Mouse (Mus musculus): ENCODE results near the gene Pogz.
"Not testable (repeated sequence)": the region's sequence is repeated elsewhere in the genome, so short reads cannot be mapped to it uniquely, and the experiment has no call there.

Gene Pogz

DNA sequence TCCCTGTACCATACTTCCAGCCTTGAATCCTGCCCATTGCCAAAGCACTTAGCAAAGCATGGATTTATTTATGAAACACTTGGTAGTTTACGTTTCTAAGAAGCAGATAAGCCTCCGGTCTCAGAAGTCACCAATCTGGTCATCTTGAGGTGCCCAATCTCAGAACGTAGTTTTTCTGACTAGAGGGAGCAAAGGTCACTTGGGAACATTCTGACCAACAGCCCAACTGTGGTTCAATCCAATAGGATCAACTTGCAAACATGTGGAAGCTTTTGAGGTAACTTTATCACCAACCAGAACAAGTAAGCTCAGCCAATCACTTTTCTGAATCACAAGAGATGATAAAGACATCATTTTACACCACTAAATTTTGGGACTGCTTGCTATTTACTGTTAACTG, 2.0 kb upstream of the Pogz start:
- DNase-seq, result no peak

DNA sequence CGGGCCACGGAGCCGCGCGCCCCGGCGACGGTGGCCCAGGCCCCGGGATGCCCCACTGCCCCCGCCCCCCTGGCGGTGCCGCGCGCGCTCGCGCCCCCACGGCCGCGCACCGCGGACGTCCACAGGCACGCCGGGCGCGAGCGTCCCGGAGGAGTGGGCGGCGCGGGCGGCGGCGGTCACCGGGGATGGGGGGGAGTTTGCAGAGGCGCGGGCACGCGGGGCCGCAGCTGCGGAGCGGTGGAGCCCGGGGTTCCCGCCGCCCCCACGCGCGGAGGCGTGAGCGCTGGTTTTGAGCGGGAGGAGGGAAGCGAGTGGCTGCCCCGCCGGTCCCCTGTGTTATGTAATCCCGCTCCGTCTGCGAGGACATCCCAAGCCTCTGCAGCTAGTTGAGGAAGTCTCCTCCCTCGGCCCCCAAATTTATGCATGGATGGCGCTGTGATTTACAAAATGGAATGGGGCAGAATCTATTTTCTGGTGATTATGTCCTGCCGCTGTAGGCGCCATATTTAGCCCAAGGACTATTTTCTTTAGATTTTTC, 661 bp downstream of the Pogz start:
- DNase-seq, result peak; percentile 88 to 93

DNA sequence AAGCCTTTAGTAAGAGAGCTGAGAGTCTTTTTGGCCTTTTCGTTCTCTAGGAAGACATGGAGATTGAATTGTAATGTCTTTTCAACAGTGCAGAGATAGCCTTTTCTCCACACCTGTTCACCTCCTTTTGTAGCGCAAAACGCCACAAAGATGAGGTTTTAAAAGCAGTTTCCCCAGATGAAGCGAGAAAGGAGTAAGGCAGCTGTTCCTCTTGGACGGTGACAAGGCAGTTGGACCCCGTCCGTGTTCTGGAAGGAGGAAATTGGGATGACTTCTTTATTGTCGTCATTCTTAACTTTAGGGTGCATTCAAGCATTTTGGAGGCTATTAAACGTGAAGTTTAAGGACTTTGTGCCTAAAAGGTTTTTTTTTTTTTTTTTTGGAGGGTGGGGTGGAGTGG, 1.3 kb downstream of the Pogz start:
- DNase-seq, result peak; percentile 44 to 59

DNA sequence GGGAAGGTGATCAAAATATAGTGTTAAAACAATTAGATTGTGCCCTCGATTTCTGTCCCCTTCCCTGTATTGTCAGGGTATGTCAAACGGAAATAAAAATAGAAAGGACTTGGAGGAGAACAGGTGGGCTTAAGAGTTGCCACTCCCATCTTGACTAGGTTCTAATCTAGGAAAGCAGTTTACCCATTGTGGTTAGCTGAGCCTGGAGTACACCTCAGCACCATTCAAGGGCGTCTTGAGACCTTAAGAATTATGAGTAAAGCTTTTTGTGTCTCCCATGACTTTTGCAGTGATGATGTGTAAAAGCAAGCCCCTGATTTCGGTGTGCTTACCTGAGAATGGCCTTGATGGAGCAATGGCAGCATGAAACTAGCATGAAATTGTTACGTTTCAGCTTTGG, 1.7 kb downstream of the Pogz start:
- DNase-seq, result no peak

DNA sequence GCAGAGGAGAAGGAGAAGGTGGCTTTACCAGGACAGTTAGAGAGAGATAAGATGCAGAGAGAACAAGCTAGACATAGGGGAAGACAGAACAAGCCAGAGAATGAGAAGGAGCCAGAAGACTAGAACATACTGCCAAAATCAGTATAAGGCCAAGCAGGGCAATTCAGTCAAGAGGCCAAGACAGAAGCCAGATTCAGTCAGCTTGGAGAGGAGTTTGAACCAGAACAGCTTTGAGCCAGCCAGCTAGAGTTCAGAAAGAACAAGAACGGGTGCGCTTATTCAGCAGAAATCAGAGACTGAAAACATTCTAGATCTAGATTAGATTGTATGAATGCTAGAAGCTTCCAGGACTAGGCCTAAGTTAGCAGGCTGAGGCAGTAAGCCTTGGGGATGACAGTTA, 10.0 kb downstream of the Pogz start:
- DNase-seq, result no peak

DNA sequence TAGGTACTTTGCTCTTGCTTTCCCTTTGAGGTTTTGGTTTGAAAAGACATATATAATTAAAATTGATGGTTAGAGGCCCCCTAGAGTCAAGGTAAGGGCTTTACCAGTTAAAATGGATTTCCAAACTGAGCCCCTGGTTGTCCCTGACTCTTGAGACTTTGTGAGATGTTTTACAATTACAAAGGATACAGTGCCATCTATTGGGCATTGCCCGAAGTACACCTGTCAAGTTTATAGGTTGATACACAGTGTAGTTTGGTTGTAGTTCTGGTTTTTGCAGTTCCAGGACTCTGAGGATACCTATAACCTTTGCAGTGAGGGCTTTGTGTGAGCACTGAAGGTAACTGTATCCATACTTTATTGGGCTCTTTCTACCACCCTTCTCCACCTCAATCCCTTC, 12.0 kb downstream of the Pogz start:
- DNase-seq, result peak; percentile 83 to 89

DNA sequence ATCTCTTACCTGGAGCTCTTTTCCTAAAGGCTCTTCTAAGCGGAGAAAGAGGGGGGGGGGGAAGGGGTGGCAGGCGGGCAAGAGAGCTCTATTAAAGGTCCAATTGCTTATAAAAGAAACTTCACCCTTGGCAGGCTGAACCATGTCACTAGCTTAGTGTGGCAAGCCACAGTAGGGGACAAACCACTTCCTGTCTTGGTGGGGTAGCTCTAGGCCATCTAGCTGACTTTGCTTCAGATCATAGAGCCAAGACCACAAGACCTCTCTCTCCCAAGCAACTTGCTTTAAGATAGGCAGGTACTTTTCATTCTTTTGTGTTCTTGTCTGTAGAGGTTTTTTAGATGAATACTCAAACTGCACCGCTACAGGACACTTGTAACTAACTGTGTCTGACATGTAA, 14.4 kb downstream of the Pogz start:
- no peak for DNase-seq

DNA sequence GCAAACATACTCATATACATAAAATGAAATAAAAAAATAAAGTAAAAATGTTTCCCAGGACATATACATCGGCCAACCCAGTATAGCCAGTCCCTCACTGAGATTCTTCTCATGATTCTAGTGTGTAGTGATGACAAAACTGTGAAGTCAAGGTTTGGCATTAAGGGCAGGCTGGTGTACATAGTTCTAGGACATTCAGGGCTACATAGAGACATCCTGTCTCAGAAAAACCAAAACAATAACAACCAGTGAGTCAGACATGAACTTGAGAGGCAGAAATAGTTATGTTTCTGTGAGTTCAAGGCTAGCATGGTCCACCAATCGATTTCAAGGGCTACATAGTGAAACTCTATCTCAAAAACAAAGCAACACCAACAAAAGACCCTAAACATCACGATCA, 14.8 kb downstream of the Pogz start:
- no peak for DNase-seq

DNA sequence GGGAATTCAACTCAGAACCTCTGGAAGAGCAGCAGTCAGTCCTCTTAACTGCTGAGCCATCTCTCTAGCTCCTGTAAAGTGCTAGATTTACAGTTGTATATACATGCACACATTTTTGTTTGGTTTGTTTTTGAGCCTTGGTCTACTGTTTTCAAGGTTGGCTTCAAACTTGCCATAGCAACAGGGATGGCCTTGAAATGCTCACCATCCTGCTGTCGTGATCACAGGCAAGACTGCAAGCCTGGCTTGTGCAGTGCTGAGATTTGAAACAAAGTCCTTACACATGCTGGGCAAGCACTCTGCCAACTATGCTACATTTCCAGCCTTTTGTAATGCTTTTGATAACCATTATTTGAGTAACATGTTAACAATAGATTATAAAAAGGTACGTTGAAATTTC, 22.1 kb downstream of the Pogz start:
- no peak for DNase-seq

DNA sequence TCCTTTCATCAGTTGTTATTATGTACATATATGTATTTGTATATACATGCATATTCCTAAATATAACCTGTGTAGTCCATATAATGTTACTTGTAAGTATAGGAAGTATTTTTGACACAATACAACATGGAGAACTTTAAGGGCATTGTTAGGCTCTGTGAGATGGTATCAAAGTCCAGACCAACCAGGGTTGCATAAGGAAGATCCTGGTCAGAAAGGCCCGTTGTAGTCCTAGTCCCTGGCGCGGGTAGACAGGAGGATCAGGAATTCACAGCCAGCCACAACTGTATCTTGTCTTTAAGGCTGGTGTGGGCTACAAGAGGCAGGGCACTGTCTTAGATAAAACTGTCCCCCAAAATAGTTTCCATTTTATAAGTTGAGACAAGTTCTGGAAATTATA, 31.6 kb downstream of the Pogz start:
- DNase-seq, result no peak

DNA sequence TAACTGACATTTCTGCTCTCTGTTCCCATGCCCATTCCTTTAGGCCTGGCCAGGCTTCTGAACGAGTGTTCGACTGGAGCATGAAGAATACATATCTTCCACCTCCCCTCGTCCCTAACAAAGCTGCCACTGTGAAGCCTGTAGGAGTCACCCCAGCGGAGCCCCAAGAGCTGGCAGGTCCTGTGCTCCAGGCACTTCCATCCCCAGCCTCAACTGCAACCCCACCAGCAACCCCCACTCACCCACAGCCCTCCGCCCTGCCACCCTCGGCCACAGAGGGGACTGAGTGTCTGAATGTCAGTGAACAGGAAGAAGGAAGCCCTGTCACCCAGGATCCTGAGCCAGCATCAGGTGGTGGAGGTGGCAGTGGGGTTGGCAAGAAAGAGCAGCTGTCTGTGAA, 41.3 kb downstream of the Pogz start:
- DNase-seq, result no peak

DNA sequence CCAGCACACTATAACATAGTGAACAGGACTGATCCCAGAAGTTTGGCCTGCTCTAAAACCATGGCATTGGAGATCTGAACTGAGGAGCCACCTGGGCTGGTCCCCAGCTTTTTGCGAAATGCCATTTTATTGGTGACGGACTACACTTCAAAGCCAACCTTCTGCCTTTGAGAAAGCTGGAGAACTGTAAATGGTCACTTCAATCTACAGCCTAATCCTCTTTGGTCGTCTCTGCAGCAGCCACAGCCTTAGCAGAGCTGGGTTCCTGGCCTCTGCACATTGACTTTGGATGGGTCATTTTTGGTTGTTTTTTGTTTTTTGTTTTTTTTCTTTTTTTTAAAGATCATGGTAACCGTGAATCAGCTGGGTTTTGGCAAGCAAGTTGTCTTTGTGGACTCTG, 44.5 kb downstream of the Pogz start:
- no peak for DNase-seq

DNA sequence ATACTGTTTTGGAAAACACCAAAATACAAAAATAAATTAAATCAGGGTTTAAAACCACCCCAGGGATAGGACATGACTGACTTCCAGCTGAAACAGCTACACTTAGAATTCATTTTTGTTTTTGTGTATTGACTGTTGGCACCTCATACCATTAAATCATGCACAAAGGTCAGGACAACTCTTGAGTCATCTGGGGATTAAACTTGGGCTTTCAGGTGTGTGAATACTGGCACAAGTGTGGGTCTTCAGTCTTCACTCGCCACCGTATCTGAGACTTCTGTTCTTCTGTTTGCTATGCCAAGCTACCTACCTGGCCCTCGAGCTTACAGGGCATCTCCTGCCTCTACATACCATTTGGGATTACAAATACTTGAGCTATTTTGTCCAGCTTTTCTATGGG, 45.2 kb downstream of the Pogz start:
- DNase-seq, result no peak

DNA sequence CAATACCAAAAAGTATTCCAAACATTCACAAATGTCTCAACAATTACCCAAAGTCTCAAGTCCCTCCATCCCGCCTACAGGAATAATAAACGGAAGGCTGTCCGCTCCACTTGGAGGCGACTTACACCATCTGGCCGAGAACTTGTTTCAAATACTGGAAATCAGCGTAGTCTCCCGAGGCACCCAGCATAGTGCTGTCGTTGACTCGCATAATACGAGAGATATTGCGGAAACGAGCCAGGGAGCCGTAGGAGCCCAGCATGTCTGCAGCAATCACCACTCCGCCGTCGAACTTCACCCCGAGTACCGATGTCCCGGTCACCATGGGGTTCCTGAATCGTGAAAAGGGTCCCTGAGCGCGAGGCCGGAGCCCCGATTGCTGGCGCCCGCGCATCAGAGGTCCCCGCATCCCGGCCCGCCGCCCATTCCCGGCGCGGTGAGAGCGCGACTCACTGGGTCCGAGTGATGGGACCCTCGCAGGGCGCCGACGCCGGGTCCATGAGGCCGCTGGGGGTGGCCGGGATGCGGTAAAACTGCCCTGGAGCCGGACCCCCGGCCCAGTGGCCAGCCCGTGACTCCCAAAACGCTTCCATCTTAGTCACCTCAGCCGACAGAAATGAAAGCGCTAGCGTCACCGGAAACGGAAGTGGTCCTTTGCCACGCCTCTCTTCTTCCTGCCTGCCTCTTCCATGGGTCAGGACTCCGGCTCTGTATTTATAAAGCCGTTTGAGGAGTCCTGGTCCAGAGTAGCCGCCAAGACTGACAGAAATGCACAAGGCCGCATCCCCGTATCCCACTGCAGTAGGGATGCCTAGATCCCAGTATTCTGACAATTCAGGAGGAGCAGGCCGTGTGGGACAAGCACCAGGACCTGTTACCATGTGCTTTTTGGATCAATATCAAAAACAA, 49.2 kb downstream of the Pogz start, which contains the start of gene Psmb4:
TSS of gene Psmb4 (minus strand) at position 646 of the 909 bp plus-strand sequence.
- DNase-seq, result peak; percentile 89 to 92

DNA sequence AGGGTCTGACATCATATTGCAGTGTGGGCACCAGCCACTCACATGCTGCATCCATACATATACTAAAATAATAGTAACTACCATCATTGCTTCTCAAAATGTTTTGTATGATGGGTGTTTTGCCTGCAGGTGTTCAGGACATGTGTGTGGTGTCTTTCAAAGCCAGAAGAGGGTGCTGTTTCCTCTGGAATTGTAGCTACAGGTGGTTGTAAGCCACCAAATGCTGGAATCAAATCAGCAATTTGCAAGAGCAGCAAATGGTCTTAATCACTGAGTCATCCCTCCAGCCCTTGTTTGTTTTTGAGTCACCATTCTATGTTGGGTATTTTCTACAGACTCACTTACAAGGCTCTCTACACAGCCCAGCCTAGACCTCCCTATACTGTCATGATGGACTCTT, 51.2 kb downstream of the Pogz start:
- DNase-seq, result peak; percentile 36 to 60

DNA sequence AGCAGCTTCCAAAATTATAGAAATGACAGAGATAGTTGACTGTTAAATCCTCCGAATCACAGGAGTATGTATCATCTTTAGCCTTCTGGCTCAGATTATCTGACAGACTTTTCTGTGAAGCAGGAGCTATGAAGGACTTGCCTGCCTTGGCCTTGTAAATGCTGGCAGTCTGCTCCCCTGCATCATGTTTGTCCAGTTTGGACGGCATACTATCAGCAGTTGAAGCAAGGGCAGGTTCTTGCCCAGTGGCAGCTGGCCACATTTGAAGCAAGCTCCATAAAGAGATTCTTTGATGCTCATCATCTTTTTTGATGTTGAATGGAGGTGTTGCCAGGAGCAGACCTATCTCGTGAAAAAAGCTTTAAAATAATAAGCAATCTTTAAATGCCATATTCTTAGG, 56.7 kb downstream of the Pogz start:
- DNase-seq, result no peak

DNA sequence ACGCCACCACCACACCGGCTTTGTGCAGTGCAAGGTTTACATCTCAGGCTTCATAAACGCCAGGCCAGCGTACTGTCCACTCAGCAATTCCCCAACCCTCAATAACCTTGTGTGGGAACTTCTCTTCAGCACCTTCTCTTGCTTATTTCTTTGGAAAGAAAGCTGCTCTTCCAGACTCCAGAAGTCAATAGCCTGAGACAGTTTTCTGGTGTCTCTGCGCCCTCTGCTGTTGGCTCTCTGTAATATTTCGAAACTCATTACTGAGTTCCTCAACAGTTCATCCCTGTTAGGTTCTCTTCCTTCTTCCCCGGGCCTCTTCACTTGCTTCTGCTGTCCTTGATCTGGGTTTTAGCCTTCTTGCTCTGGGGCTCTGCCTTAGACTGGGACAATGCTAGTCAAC, 65.4 kb downstream of the Pogz start:
- DNase-seq, result peak; percentile 77 to 79

DNA sequence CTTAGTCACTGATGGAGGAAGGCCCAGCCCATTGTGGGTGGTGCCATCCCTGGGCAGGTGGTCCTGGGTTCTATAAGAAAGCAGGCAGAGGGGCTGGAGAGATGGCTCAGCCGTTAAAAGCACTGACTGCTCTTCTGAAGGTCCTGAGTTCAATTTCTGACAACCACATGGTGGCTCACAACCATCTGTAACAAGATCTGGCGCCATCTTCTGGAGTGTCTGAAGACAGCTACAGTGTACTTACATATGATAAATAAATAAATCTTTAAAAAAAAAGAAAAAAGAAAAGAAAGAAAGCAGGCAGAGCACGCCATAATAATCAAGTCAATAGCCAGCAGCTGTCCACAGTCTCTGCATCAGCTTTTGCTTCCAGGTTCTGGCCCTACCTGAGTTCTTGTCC, 67.4 kb downstream of the Pogz start:
- not testable (repeated sequence) for DNase-seq

DNA sequence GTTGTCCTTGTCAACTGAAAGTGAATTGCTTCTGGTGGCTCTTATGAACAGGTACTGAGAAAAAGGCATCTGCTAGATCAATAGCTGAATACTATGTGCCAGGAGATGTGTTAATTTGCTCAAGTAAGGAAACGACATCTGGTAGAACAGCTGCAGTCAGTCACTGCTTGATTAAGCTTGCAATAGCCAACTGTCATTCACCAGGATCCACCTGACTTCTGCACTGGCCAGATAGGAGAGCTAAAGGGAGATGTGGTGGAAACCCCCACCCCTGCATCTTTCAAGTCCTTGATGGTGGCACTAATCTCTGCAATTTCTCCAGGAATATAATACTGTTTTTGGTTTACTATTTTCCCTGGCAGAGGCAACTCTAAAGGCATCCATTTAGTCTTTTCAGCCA, 69.1 kb downstream of the Pogz start:
- DNase-seq, result no peak

DNA sequence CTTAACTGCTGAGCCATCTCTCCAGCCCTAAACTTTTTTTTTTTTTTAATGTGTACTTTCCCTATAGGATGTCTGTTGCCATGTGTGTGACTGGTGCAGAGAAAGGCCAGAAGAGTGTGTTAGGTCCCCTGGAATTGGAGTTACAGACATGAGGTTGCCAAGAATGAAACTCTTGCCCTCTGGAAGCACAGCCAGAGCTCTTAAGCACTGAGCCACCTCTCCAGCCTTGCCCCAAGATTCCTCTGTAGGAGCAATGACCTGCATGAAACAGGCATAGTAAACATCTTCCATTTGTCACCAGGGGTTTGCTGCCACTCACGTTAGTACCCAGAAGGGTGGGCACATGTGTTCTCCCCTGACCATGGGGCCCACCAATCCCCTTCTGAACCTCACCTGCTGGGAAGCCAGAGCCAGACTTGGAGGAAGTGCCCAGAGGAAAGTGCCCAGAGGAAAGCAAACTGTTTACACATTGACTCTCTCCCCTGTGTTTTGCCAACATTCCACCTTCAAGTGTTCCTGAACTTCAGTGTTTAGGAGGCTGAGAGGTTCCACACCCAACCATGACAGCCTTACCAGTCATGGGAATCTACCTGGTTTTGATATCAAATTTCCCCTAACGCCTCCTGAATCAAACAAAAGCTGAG, 73.8 kb downstream of the Pogz start:
- DNase-seq, result no peak

DNA sequence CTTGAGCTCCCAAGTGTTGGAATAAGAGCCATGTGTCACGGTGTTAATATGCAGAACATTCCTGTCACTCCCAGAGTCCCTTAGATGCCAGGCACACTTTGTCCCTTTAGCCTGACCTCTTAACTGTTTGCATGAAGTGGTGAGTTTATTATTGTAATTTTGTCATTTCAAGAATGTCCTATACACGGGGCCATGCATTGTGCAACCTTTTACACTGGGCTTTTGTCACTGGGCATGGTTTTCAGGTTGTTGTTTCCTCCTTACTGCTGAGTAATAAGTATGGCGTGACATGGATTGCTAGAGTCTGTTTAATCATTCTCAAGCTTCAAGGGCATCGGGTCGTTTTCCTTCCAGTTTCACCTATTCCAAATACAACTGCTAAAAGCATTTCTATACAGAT, 76.4 kb downstream of the Pogz start:
- DNase-seq, result no peak

DNA sequence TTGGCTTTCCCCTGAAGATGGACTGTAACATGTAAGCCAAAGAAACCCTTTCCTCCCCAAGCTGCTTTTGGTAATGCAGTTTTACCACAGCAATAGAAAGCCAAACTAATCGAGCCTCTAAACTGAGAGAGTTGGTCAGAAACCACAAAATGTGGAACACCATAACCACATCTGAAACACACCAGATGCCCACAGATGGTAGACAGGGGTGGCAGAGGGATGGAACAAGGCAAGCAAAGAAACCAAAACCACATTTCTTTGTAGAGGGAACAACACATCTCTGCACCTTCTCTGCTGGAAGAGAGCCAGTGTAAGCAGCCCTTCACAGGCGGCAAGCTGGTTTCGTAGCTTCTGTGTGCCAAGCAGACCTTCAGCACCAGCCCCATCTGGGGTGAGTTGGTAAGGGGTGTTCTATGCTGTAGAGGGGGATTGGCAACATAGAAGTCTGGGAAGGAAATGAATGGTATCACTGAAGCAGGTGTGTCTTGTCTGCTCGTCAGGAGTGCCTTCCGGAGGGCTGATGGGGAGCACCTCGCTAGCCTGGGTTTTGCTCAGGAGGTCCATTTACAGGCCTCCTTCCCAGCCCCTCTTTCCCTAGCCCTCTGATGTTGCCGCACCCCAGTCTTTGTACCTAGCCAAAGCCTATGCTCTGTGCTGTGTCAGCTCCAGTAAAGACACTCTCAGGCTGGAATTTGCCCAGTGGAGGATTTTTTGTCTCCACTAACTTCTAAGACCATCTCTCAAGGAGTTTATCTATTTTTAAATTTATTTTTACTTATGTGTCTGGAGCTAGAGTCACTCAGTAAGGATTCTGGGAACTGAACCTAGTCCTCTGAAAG, 78.8 kb downstream of the Pogz start:
- peak; percentile 25 to 30 for DNase-seq

DNA sequence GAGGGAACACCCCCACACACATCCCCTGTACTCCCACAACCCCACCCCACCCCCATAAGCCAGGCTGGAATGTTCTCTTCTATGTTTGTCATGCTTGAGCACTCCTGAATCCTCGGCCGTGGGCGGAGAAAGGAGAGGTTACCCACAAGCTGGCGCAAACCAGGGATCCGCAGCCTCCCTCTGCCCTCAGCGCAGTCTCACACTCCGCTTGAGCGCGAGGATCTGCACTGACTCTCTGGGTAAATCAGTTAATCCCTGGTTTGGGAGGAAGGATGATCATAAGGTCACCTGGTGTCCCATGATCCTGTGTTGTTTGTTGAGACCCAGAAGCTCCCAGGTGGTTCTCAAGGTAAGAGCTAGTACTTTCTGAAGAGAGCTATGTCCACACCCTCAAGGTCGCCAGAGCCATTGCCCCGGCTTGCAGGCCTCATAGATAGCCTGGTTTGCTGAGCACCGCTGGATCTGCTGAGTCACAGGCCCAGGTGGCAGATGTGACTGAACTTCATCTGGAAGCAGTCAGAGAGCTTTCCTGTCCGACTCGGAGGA, 80.5 kb downstream of the Pogz start:
- DNase-seq, result peak in 1 of 2 experiments; percentile 15
